Mouse (Mus musculus) left cerebral cortex, postnatal 10 days (tissue): Measurements from ENCODE around the gene Arr3. TPM values are rescaled to one million over a fixed set of nuclear protein-coding genes. Genes with fewer than 3 reads are reported as not detected.

Source experiments
- total RNA-seq, 2 experiments: library from RNA; stranded (reverse); gene quantifications; 2 replicates each; pipeline ENCODE4 v1.2.3; 2021

Gene Arr3
- total RNA-seq, 2 experiments from 2014 or later = 0.36 TPM; not detected in 1

Other genes with a start within 250 kb of the Arr3 start
- gene Otud6a, start 176.5 kb upstream of the Arr3 start, total RNA-seq = not detected
- not detected for gene Awat2, start 162.8 kb upstream of the Arr3 start, total RNA-seq
- gene Igbp1, start 111.2 kb upstream of the Arr3 start, total RNA-seq = 10 to 100 TPM; 31.4 to 31.8 TPM
- not detected for gene Dgat2l6, start 80.7 kb upstream of the Arr3 start, total RNA-seq
- not detected for gene Awat1, start 33.2 kb upstream of the Arr3 start, total RNA-seq
- gene P2ry4, start 10.6 kb upstream of the Arr3 start, total RNA-seq = under 1 TPM in 1 of 2 experiments, not detected in 1; 0.10 TPM
- 1 to 10 TPM; 2.5 to 3.4 TPM for gene Kif4, start 20.2 kb downstream of the Arr3 start, total RNA-seq
- gene Pdzd11, start 21.1 kb downstream of the Arr3 start, total RNA-seq = 10 to 100 TPM; 29.6 to 37.0 TPM
- 10 to 100 TPM; 12.4 to 13.3 TPM for gene Gdpd2, start 124.4 kb downstream of the Arr3 start, total RNA-seq
- 100 to 1,000 TPM; 144 to 152 TPM for gene Dlg3, start 162.2 kb downstream of the Arr3 start, total RNA-seq